Mouse (Mus musculus) fat pad, adult 2 months (tissue): ENCODE data around the gene Gnaz.

Experiments
- DNase-seq: peaks from one replicate; pipeline ENCODE4 v3.0.0-alpha.2; 2011; ENCODE audit warnings: low read depth, low spot score; ENCODE audit errors: extremely low read depth

Gnaz gene

GRCm38 (mm10) chr10:74967651-74968267 is 782 bp downstream of the Gnaz start:
- DNase-seq: no peak

DNA sequence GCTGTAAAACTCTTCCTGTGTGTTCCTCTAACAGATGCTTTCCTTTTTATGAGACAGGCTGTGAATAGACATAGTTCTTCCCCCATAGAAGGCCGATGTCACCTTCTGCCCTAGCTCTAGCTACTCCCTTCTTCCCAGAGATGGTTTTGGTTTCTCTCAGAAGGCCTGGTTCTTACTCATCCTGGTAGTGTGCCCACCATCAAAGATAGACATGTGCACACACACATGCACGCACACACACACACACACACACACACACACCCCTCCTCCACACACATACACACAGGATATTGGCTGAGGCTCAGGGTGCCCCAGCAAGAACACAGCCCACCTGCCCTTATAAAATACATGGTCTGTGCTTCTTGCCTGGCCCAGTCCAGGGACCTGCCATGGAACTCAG is 2.3 kb downstream of the Gnaz start:
- no peak for DNase-seq

DNA sequence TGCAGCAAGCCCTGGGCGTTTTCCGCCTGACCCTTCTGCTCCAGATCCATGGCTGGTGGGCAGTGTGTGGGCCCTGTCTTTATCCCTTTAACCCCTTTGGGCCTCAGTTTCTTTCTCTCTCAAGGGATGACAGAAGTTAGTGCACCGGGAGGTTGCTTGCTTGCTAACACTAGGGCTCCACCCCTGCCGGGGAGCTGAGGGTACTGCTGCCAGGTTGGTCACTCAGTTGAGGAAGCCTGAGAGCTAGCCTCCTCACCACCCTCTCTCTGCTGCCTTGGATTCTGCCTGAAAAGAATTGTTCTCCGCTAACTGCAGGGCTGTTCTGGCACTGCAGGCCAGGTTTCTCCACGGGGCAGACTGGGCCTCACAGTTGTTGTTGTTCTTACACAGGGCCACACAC is 6.0 kb downstream of the Gnaz start:
- no peak for DNase-seq

- no peak for DNase-seq
Measured at GRCm38 (mm10) chr10:74975626-74976025, 8.6 kb downstream of the Gnaz start.

- no peak for DNase-seq
Measured at GRCm38 (mm10) chr10:74976429-74976828, 9.5 kb downstream of the Gnaz start.

DNA sequence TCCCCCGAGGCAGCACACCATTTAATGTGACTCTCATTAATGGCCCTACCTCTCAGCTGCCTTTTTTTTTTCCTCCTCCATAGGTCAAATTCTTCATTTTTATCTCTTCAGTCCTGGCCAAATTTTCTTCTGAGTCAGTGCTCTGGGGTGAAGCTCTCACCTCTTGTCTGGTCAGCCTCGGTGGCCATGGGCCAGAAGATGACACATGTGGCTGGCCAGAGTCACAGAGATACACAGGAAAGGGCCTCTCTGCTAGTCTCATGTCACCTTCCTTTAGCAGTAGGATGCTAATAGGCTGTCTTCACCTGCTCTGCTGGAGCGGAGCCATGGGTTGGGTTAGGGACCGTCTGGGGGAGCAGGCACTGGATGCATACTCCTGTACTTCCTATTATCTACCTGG is 11.1 kb downstream of the Gnaz start:
- no peak for DNase-seq

DNA sequence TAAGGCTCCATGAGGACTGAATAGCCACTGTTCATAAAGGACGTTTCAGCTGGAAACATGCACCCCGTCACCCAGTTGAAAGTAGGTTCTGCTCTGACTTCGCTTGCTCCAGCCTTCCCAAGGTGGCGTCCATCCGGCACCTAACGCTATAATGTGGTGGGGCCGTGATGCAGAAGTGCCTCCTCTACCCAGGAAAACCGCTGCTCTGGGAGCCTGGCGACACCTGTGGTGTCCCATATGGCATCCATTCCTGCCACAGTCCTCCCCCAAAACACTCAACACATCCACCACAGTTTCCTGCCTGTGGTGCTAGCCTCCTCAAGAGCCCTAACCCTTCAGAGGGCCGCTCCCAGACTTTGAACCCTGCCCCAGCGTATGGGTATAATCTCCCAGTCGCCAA is 14.2 kb downstream of the Gnaz start:
- DNase-seq: no peak

- DNase-seq: no peak
Measured at GRCm38 (mm10) chr10:74983176-74983575, 16.2 kb downstream of the Gnaz start.

DNA sequence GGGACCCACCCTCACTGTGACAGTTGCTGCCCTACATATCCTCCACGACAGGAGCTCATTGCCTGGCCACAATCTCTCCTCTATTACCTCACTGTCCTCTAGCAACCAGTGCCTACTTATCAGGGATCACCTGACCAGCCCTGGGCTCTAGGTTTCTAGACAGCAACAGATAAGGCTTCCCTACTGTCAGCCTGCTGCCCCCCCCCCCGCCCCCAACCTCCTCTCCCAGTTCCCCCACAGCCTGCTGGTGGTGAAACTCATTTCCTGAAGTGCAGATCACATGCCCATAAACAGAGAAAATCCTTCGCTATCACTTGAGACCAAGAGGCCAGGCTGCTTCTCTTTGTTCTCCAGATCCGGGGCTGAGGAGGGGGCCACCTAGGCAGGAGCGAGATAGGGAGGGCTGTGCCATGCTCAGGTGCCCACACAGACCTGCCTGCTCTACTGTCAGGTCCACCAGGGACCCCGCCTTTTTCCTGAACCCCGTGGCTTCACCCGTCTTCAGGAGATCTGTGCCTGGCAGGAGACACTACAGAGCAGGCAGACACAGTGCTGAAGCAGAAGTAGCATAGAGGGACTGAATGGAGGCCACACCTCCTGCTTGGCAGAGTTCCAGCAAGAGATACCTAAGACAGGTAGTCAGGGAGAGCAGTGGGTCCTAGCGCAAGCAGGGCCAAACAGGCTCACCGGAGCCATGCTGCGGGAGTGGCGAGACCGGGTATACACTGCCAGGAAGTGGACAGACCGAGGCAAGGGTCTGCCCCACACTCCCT is 20.9 kb downstream of the Gnaz start:
- no peak for DNase-seq

DNA sequence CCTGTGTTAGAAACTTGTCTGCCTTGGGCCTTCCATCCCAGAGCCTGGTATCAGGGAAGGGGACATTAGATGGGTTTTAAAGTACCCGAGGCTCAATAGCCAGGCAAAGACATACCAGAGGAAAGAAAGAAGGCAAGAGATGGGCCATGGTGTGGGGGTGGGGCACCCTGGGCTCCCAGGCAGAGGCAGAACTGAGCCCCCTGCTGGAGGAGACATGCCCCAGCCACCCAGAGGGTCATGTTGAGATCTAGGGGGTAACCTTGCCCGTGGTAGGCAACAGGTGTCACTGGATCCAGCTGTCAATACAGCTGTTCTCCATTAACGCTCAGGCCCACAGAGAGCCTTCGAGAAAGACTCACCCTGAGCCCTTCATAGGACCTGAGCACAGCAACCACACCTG is 22.8 kb downstream of the Gnaz start:
- DNase-seq: no peak

- DNase-seq: no peak
Measured at GRCm38 (mm10) chr10:74990584-74991322, 23.8 kb downstream of the Gnaz start.

GRCm38 (mm10) chr10:74994863-74995262 is 27.9 kb downstream of the Gnaz start:
- no peak for DNase-seq

- DNase-seq: no peak
Measured at GRCm38 (mm10) chr10:74995377-74995776, 28.4 kb downstream of the Gnaz start.

DNA sequence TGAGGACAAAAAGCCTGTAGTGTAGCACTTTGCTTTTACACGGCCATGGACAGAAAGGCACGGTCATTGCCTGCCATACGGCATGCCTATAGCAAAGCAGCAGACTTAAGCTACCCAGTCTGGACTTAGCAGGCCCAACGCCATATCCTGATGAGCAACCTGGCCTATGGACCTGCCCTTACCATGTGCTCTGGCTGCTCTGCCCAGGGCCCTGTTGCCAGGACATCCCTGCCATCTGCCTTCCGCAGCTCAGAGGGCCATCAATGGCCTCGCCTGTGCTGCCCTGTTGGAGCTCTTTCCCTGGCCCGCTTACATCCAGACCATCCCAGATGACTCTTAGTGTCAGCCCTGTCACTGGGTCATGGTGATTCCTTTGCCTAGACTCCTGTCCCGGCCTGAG is 34.4 kb downstream of the Gnaz start:
- no peak for DNase-seq

- no peak for DNase-seq
Measured at GRCm38 (mm10) chr10:75004067-75004466, 37.1 kb downstream of the Gnaz start.

DNA sequence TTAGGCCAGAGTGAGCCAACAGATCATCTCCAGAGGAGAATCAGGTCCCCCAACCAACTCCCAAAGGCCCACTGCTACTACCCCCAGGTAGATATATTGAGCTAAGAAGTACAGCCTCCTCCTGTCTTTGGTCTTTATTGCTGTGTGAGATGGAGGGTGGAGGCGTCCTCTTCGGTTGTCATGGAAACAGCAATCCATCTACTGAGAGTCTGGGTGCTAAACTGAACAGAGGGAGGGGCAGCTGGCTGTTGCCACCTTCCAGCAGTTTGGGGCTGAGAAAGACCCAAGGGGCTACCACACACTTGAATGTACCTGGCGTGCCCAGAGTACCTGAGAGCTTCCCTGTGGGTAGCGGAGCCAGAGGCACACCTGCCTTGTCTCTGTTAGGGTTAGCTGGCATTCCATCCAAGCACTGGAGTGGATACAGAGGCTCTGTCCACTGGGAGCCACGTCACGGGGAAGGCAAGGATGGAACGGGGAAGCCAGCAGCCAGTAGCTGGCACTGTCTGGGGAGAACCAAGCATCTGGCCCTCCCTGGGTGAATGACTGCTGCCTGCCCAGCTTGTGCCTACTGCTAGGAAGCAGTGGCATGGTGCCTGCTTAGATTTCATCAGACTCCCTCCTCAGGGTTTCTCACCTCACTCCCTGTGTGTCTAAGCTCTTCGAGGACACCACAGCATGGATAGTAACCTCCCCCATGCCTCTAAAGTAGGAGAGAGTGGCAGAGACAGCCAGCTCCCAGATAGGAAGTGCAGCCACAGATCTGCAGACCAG is 40.1 kb downstream of the Gnaz start:
- DNase-seq: no peak

- DNase-seq: no peak
Measured at GRCm38 (mm10) chr10:75010704-75011103, 43.7 kb downstream of the Gnaz start.

DNA sequence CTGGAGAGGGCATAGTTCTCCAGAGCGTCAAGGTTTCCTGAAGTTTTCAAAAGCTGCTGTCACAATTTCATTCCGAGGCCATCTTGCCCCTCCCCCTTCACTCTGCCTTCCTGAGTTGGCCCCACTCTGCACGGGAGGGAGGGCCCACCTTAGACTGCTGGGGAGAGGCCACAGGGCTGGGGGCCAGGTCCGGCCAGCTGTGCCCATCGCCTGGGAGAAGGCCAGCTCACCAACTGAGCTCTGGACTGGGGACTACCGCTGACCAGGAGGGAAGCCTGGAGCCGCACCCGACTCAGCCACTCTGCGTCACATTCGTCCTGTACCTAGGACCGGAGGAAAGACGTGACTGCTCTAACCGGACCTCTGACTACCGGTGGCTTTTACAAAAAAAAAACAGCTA is 48.5 kb downstream of the Gnaz start:
- no peak for DNase-seq

DNA sequence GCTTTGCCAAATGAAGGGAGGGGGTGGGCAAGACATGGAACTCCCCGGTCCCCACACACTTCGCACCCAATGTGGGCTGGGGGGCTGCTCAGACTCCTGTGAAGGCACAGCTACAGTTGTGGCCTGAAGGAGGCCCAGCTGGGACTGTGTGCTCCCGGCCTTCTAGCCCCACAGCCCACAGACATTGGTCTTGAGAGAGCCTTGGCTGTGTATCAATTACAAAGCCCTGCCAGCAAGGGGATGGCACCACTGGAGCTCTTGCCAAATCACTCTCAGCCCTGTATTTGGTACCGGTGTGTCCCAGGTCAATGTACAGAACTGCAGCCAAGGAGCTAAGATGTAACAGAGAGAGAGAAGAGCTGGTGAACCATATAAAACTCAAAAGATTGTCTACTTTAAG is 49.5 kb downstream of the Gnaz start:
- no peak for DNase-seq

DNA sequence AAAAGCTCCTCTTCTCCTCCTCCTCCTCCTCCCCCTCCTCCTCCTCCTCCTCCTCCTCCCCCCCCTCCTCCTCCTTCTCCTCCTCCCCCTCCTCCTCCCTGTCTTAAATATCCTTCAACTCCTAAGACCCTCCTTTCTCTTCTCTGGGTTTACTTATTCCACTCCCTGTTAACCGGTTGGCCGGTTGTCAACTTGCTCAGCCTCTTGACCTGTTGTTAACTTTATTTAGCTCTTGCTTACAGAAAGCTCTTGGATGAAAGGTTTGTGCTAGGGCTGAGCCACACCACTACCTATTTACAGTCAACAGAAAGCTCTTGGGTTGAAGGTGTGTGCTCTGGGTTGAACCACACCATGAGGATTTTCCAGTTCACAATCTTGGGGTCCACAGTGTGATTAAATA is 53.3 kb downstream of the Gnaz start:
- DNase-seq: no peak

DNA sequence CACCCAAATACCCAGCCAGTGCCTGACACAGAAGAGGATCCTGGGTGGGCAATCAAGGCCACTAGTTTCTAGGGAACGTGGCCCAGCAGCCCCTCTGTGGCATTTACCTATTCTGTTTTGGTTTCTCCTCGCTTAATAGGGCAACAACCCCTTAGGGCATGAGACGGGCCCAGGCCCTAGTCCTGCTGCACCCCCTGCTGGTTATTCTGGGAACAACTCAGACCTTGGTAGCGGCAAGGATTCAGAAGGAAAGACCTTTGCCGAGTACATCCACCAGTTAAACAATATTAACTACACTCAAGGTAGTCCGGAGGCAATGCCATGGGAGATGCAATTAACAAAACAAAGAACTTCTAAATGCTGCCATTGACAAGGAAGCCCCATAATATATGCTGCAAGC is 54.2 kb downstream of the Gnaz start:
- no peak for DNase-seq
